ENCODE assay signal across 8 mouse cellular contexts in the genomic region with DNA sequence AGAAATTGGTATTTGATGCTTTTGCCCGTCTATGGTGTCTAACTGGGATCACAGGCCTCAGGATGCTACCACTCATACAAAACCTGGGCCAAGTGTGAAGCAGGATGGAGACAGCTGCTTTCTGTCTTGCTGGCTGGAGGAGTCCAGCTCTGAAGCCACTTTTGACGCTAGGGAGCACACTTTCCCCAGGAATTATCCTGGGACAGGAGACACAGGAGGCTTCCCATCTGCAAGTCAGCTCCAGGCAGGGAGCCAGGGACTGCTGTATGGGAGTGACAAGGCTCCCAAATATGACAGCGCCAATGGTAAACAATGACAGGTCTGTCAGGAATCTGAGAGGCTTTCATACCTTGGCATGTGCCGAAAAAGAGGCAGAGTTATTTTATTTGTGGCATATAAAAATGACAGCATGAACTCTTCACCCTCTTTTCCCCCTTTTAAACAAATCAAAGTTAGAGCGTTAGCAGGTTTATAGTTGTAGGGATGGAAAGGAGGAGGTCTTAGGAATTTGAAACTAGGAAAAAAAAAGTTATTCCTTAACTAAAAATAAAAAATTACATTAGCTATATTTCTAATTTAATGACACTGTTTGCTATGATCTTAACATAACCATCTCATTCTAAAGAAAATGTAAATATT.
A peak's percentile ranks its signal among the peaks of the same experiment; 100 is the strongest.
DNase-seq lines count a peak whose midpoint lies in the region; ATAC-seq and TF ChIP-seq lines count a peak whose summit lies in the region.

No protein-coding gene starts in this region.

- H3K4me3 ChIP-seq in forebrain, embryonic 11.5 days (ENCODE audit: low read depth, low read length), result no peak overlapping the region
- H3K4me3 ChIP-seq in hindbrain, postnatal 0 days (ENCODE audit: low read length), result no peak overlapping the region
- H3K4me3 ChIP-seq in left cerebral cortex, adult 2 months, result no peak overlapping the region
- no peak overlapping the region for H3K4me3 ChIP-seq in neural tube, embryonic 12.5 days

- 46% methylated on average over 5 of the region's 5 CpGs for WGBS in forebrain, embryonic 11.5 days
- WGBS in hindbrain, postnatal 0 days, result 26% methylated on average over 5 of the region's 5 CpGs
- 35% methylated on average over 5 of the region's 5 CpGs for WGBS in neural tube, embryonic 12.5 days

- no peaks in the 10 kb centered on the region for H3K27me3 ChIP-seq in forebrain, embryonic 11.5 days (ENCODE audit: control insufficient read depth, insufficient read depth, low read length)
- H3K27me3 ChIP-seq in hindbrain, postnatal 0 days (ENCODE audit: insufficient read depth, low read length), result no peaks in the 10 kb centered on the region
- no peaks in the 10 kb centered on the region for H3K27me3 ChIP-seq in neural tube, embryonic 12.5 days (replicated peaks)

- no peaks in the 10 kb centered on the region for H3K9me3 ChIP-seq in forebrain, embryonic 11.5 days (ENCODE audit: control insufficient read depth, low read length)
- no peaks in the 10 kb centered on the region for H3K9me3 ChIP-seq in hindbrain, postnatal 0 days (ENCODE audit: low read length)
- no peaks in the 10 kb centered on the region for H3K9me3 ChIP-seq in neural tube, embryonic 12.5 days

- H3K4me1 ChIP-seq in forebrain, embryonic 11.5 days (replicated peaks; ENCODE audit: control insufficient read depth, insufficient read depth, low read length), result no peaks in the 10 kb centered on the region
- H3K4me1 ChIP-seq in hindbrain, postnatal 0 days (ENCODE audit: insufficient read depth, low read length), result no peaks in the 10 kb centered on the region
- no peaks in the 10 kb centered on the region for H3K4me1 ChIP-seq in neural tube, embryonic 12.5 days

- intact Hi-C loops in left cerebral cortex, adult 2 months (cut with DNase I), result no loop called here

- ATAC-seq in forebrain, embryonic 11.5 days (replicated peaks; ENCODE audit: low FRiP score), result peak; percentile 66; the same call in 1 of the 2 replicates
- peak; percentile 86 for ATAC-seq in hindbrain, postnatal 0 days
- ATAC-seq in neural tube, embryonic 12.5 days (ENCODE audit: low FRiP score, low read depth), result peak; percentile 56; the same call in 1 of the 2 replicates

- no peak overlapping the region for H3K27ac ChIP-seq in forebrain, embryonic 11.5 days (ENCODE audit: low read depth, low read length)
- H3K27ac ChIP-seq in hindbrain, postnatal 0 days, result no peak overlapping the region
- H3K27ac ChIP-seq in left cerebral cortex, adult 2 months, result no peak overlapping the region
- H3K27ac ChIP-seq in neural tube, embryonic 12.5 days, result no peak overlapping the region

- TF ChIP-seq CTCF in hindbrain, postnatal 0 days (IDR thresholded peaks at IDR 0.05; ENCODE audit: low read depth), result peak; percentile 57
- peak; percentile 55 for TF ChIP-seq CTCF in left cerebral cortex, adult 2 months (IDR thresholded peaks at IDR 0.05)

- peak; percentile 98 for DNase-seq in 3T3-L1 (ENCODE audit: low read depth, low spot score)
- DNase-seq in brain, embryonic 18.5 days (ENCODE audit: low read depth, low spot score), result peak; percentile 71
- DNase-seq in forebrain, embryonic 11.5 days (ENCODE audit: low spot score), result peak; percentile 58
- DNase-seq in hindbrain, postnatal 0 days (ENCODE audit: low spot score), result peak; percentile 81
- DNase-seq in left cerebral cortex, adult 2 months (ENCODE audit: extremely low spot score in 1 of 2, low spot score in 2 of 2), result peak; percentile 37 to 56
- DNase-seq in urinary bladder, postnatal 10 days (ENCODE audit: low spot score), result peak; percentile 34
- no peak for DNase-seq in c-Kit-positive CD71-positive TER-119-positive erythroid progenitor cells, embryonic 14.5 days (ENCODE audit: low spot score)

- H3K4me2 ChIP-seq in forebrain, embryonic 11.5 days (ENCODE audit: low read depth, low read length, severe bottlenecking), result no peak overlapping the region
- no peak overlapping the region for H3K4me2 ChIP-seq in hindbrain, postnatal 0 days (ENCODE audit: low read depth, low read length)
- no peak overlapping the region for H3K4me2 ChIP-seq in neural tube, embryonic 12.5 days (replicated peaks)

- H3K36me3 ChIP-seq in forebrain, embryonic 11.5 days (ENCODE audit: control insufficient read depth, insufficient read depth, low read length), result no peaks in the 10 kb centered on the region
- H3K36me3 ChIP-seq in hindbrain, postnatal 0 days (ENCODE audit: insufficient read depth, low read length), result no peaks in the 10 kb centered on the region
- H3K36me3 ChIP-seq in neural tube, embryonic 12.5 days, result no peaks in the 10 kb centered on the region

- H3K9ac ChIP-seq in forebrain, embryonic 11.5 days (ENCODE audit: low read length), result no peak overlapping the region
- no peak overlapping the region for H3K9ac ChIP-seq in hindbrain, postnatal 0 days (replicated peaks; ENCODE audit: low read length)
- H3K9ac ChIP-seq in neural tube, embryonic 12.5 days, result no peak overlapping the region
